Mouse (Mus musculus) thymus, adult 2 months (tissue): ENCODE data around the gene Rin1.

Experiments used
- CTCF ChIP-seq: fragments of 200-500 bp; IDR thresholded peaks from 2 replicates; pipeline ENCODE4 v1.5.1; 2012; ENCODE audit warnings: mild to moderate bottlenecking, control low read depth, low read length, moderate library complexity, borderline replicate concordance; ENCODE audit not compliant: control insufficient read depth, poor library complexity, insufficient read depth; ENCODE audit errors: extremely low read depth
- POLR2A ChIP-seq: fragments of 200-500 bp; IDR thresholded peaks from 2 replicates; pipeline ENCODE4 v1.6.1; 2012; ENCODE audit warnings: mild to moderate bottlenecking, low read length, control low read depth, moderate library complexity; ENCODE audit not compliant: control insufficient read depth, poor library complexity, insufficient read depth; ENCODE audit errors: extremely low read depth

DNA sequence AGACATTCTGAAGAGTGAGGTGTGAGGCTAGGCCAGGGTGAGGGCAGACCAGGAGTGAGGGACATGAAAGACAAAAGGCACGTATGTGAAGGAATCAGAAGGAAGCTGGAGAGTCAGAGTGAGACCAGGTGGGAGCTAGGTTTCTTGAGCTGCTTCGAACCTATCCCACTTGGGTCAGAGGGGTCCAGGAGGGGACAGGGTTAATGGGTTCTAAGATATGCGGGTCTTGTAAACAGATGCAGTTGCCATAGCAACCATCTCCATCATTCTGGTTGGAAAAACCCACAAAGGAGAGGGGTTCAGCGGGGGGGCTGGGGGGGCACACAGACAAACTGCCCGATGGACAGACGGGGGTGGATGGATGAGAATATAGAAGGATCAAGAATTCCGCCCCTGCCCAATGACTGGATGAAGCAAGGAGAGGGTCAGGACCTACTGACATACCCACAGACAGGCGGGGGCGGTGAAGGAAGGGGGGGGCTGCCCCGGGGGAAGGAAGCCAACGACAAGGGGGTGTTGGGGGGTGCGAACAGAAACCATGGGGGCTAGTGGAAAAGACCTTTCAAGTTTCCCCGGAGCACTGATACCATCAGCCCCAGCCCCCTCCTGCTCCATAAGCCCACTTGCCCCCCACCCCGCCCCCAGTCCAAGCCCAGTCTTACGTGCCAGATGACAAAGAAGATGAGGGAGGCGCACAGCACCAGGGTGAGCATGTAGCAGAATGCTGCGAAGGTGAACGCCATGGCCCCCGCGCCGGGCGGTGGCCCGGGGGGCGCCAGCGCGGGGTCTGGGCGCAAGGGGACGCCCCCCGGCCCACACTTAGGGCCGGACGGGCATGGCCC lies 47.5 kb downstream of the Rin1 start:
- TF ChIP-seq CTCF, result no peak
- TF ChIP-seq POLR2A, result no peak
